Mouse (Mus musculus) retina, adult 2 months (tissue): ENCODE results near the gene Krt9.
"Not testable (repeated sequence)": the region's sequence is repeated elsewhere in the genome, so short reads cannot be mapped to it uniquely, and the experiment has no call there.

Source experiments
- DNase-seq: peaks from one replicate; pipeline ENCODE4 v3.0.0-alpha.2; 2012; ENCODE audit warnings: low read depth, low spot score

Krt9 gene

GRCm38 (mm10) chr11:100192992-100193391, at the start of gene Krt9:
TSS of gene Krt9 (minus strand) at chr11:100193246.
- DNase-seq: no peak

DNA sequence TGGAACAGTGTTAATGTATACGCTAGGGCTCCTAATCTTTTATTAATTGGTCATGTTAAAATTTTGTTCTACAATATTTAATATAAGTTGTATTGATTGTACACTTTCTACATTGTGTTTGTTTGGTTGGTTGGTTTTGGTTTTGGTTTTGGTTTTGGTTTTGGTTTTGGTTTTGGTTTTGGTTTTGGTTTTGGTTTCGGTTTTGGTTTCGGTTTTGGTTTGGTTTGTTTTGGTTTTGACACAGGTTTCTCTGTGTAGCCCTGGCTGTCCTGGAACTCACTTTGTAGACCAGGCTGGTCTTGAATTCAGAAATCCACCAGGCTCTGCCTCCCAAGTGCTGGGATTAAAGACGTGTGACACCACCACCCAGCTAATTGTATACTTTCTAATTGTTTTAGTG, 47.2 kb upstream of the Krt9 start:
- not testable (repeated sequence) for DNase-seq

DNA sequence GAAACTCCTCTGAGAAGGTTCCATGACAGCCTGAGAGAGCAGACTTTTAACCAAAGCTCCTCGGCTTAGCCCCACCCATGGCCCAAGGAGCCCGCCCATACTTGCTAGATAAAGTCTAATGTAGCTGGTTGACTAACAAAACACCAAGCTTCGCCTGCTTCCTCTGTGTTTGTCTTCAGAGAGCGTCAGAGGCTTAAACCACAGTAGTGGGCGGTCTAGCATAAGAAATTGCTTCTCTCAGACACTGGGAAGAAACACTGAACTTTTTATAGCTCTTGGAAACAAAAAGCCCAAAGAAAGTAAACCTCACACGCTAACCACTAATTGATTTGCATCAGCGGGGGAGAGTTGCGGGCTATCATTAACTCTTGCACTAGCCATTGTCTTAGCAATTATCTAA, 28.7 kb upstream of the Krt9 start:
- no peak for DNase-seq

DNA sequence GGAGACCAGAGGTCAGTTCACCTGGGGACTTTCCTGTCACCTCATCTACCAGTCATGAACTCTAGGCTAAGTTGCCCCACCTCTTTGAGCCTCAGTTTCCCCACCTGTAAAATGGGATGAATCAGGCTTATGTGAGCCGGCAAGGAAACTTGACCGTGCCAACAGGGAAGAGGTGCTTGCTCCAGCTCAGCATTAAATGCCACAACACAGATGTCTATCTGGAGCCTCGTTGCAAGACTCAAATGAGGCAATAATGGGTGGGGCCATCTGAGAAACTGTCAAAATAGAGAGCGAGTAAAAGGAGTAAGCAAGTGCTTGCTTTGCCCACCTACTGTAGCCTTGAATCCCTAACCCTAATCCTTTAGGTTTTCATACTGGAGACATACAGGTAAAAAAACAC, 26.3 kb upstream of the Krt9 start:
- no peak for DNase-seq

GRCm38 (mm10) chr11:100208542-100208941, 15.5 kb upstream of the Krt9 start:
- no peak for DNase-seq

GRCm38 (mm10) chr11:100207498-100207897, 14.5 kb upstream of the Krt9 start, which contains the start of gene Krt14:
TSS of gene Krt14 (minus strand) at chr11:100207548.
- no peak for DNase-seq

DNA sequence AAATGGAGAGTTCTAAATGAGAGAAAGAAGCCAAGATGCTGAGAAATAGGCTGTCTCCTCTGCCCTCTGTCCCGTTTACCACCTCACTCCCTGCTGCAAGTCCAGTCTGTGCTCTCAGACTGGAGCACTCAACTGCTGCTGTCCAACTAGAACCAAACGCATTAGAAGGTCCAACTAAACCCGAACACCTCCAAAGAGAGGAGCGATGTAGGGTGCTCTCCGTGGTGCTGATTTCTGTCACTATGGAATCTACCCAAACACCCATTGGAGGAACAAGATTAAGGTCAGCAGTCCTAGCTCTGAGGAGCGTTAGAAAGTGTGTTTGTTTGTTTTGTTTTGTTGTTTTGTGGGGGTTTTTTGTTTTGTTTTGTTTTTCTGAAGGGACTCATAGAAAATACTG, 10.4 kb upstream of the Krt9 start:
- DNase-seq: no peak

- no peak for DNase-seq
Measured at GRCm38 (mm10) chr11:100202906-100203305, 9.9 kb upstream of the Krt9 start.

GRCm38 (mm10) chr11:100200104-100200820, 7.2 kb upstream of the Krt9 start:
- DNase-seq: no peak

DNA sequence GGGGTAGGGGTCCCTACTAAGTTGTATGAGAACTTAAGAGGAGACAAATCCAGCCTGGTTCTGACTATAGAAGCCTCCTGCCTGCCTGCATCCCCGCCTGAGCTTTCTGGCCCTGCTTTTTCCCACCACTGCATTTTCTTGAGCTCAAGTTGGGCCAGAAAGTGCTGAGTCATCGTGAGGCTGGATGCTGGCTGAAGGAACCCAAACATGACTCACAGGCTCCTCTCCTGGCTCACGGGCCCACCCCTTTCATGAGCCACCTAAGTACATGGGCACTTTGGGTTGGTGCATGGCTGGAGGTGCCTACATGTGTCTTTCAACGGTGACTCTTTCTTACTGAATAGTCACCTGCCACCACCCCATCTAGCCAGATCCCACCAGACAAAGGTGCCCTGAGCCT, 5.6 kb upstream of the Krt9 start:
- DNase-seq: no peak

GRCm38 (mm10) chr11:100191820-100192219, 1.2 kb downstream of the Krt9 start:
- no peak for DNase-seq

GRCm38 (mm10) chr11:100186736-100187135, 6.3 kb downstream of the Krt9 start:
- DNase-seq: no peak

- no peak for DNase-seq
Measured at GRCm38 (mm10) chr11:100181725-100182124, 11.3 kb downstream of the Krt9 start.

GRCm38 (mm10) chr11:100179260-100179659, 13.8 kb downstream of the Krt9 start:
- DNase-seq: no peak

DNA sequence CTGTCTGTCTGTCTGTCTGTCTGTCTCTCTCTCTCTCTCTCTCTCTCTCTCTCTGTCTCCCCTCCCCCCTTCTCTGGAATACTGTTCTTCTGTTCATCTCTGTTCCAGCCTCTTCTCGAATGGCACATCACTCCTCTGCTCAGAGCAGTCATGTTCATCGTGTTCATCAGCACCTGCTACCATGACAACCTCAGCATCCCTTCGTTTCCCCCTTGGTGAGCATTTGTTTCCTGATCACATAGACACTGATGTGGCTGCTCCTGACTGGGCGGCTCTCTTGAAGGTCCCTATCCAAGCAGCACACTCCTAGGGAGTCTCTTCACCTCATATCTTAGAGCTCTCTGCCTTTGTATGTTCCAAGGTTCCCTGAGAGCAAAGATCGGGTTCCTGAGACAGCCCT, 14.7 kb downstream of the Krt9 start:
- no peak for DNase-seq

DNA sequence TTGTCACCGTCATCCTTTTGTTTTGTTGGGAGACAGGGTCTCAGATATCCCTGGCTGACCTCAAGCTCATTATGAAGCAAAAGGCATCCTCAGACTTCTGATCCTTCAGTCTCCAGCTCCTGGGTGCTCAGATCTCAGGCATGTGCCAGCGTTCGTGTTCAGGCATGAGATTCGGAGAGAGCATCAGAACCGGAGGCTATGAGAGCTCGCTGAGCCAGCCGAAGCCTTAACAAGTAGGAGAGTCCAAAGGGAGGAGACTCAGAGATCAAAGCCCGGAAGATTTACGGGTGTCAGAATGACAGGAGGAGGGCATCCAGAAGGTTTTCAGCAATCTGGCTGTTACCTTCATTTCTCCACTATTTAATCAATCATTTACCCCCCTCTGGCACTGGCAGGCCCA, 16.3 kb downstream of the Krt9 start:
- DNase-seq: no peak

DNA sequence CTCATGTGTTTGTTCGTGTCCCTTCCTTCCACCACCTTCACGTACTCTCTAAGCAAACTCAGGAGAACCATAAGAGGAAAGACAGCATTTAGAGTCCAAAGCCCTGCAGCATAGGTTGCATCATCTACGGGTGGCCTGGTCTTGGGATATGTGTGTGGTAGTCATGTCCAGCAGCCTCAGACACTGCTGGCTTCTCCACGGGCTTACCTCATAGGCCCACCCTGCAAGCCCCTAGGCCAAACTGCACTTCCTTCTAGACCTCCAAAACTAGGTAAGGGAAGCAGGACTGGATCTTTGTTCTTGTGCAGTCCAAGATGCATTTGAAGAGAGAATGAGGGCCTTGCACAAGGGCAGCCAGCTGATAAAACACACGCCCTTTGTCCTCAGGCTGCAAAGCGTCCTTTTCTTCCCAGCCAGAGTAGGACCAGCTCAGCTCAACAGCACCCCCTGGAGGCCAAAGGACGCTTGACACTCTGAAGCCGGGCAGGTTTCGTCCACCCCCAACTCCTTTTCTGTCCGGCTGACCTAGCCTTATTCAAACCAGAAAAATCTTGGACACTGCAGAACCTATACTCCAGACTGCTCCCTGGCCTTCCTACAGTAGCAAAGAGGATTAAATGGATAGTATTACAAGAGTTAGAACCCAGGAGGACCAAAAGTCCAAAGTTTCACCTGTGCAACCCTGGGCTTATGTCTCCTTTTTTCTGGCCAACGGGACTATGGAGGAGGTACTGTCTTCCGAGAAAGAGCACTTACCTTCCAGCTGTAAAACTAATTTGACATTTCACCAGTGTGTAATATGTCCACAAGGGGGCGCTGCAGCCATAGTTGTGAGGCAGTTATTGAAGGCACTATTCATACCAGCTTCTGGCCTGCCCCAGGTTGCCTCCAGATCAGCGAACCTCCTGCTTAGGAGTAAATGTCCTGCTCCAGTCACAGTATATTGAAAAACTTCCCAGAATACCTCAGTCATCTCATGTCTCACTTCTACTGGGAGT, 24.0 kb downstream of the Krt9 start:
- DNase-seq: peak; percentile 16

- DNase-seq: no peak
Measured at GRCm38 (mm10) chr11:100168071-100168470, 25.0 kb downstream of the Krt9 start.

- DNase-seq: no peak
Measured at GRCm38 (mm10) chr11:100164392-100164791, 28.7 kb downstream of the Krt9 start.

DNA sequence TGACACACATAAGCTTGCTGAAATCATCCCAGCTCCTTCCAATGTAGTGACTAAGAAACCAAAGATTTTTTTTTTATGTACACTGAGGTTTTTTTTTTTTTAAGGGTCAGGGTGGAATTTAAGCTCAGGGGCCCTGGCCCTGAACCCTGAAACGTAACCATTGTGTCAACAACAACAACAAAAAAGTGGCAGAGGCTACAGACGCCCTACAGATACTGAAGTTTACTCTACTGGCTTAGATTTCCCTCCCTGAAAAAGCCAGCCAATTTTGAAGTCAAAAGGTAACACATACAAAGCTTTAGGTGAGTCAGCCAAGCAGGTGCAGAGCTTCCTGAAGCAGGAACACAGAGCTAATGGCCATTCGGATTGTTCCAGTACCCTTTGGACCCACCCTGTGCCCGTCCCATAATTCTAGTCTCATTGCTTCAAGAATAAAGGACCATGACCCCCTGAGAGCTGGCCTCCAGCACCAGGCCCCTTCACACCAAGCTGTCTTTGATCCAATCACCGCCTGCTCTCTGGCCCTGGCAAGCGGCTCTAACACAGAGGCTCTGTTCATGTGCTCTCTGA, 35.1 kb downstream of the Krt9 start:
- no peak for DNase-seq

DNA sequence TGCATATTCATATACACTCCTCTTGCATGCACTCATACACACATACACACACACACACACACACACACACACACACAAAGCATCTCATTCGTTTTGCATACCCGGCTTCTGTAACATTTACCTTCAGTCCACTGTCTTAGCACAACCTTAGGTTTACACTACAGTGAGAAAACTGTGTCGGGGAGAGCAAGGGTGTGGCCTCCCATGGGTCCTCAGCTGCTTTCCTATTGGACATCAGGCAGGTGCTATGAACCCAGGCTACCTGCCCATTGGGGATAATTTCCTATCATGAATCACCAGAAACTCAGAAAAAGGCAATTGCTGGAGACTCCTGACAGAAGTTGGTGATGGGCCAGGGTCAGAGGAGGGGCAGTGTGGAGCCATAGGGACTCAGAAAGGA, 35.7 kb downstream of the Krt9 start:
- DNase-seq: no peak

DNA sequence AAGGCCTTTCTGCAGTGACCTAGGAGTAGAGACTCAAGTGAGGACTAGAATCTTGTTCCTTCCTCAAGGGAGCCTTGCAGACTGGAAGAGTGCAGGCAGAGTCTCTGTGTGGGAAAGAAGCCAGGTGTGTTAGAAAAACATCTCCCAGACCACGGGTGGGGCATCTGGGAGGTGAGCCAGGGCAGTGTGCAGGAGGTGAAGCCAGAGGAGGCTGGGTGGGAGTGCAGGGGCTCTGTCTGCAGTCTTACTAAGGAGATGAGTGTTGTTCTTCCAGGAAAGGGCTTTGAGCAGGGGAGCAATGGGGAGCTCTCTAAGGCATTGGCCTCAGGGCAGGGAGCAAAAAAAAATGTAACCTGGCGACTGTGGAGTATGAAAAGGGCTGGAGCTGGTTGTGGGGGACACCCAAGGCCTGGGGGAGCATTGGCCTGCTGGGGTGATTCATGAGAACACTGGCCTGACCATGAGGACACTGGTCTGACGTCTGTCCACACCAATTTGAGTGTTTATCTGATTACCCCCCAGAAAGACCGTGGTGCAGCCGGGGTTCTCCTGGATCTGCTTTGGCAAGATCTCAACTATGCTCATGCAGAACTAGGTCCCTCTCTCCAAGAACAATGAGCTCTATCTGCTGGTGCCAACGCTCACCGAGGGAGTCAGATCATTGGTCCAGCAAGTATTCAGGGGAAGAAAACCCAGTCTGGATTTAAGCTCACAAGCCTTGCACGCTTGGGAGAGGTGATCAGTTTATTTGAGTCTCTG, 37.4 kb downstream of the Krt9 start:
- no peak for DNase-seq
